ENCODE assay signal across 9 mouse cellular contexts in genomic region chr1:119048988-119049387, GRCm38 (mm10). TPM values are rescaled to one million over a fixed set of nuclear protein-coding genes. Genes with fewer than 3 reads are reported as not detected.
A peak's percentile ranks its signal among the peaks of the same experiment; 100 is the strongest.
DNase-seq lines count a peak whose midpoint lies in the region; ATAC-seq and TF ChIP-seq lines count a peak whose summit lies in the region.
"Had no signal": no experiment of that assay in that cellular context is flagged by ENCODE, and none has a peak within 500 bp of the region (broad histone marks: within the 10 kb centered on the region; RNA-seq: fewer than 3 reads in every experiment).

No protein-coding gene starts in this region.

- no peak for TF ChIP-seq CTCF in lung, embryonic 14.5 days (IDR thresholded peaks at IDR 0.05; ENCODE audit: low read depth)
- TF ChIP-seq CTCF in lung, postnatal 0 days (IDR thresholded peaks at IDR 0.05) = no peak
- no peak for TF ChIP-seq CTCF in forebrain, postnatal 0 days (IDR thresholded peaks at IDR 0.05; ENCODE audit: low read depth)

- peaks cover 25% of the 10 kb centered on the region for H3K4me1 ChIP-seq in lung, embryonic 14.5 days (ENCODE audit: insufficient read depth)
- H3K4me1 ChIP-seq in lung, postnatal 0 days (ENCODE audit: insufficient read depth, low read depth, low read length) = 0 out of 2 replicates have a peak, but pooled peaks cover 4% of the 10 kb centered on the region
- peaks cover 3% of the 10 kb centered on the region for H3K4me1 ChIP-seq in embryonic facial prominence, embryonic 11.5 days (ENCODE audit: control insufficient read depth, insufficient read depth, low read length)
- H3K4me1 ChIP-seq in forebrain, postnatal 0 days (ENCODE audit: insufficient read depth) = peaks cover 3% of the 10 kb centered on the region; the same call in 1 of the 2 replicates
- H3K4me1 ChIP-seq in midbrain, embryonic 14.5 days (ENCODE audit: control insufficient read depth, insufficient read depth, low read length) = peaks cover 41% of the 10 kb centered on the region

- 14% methylated on average over 11 of the region's 11 CpGs for WGBS in lung, embryonic 14.5 days
- WGBS in lung, postnatal 0 days = 30% methylated on average over 11 of the region's 11 CpGs
- WGBS in embryonic facial prominence, embryonic 11.5 days = under 1% methylated on average over 11 of the region's 11 CpGs
- 6% methylated on average over 11 of the region's 11 CpGs for WGBS in forebrain, postnatal 0 days
- 1% methylated on average over 11 of the region's 11 CpGs for WGBS in midbrain, embryonic 14.5 days

- no peak for ATAC-seq in lung, embryonic 14.5 days (ENCODE audit: insufficient read depth)
- no peak for ATAC-seq in lung, postnatal 0 days
- no peak for ATAC-seq in embryonic facial prominence, embryonic 11.5 days (replicated peaks; ENCODE audit: insufficient number of reproducible peaks, low FRiP score, low TSS enrichment, low read depth)
- ATAC-seq in forebrain, postnatal 0 days = no peak
- ATAC-seq in midbrain, embryonic 14.5 days (ENCODE audit: low FRiP score, low TSS enrichment) = no peak

- no peak for DNase-seq in lung, embryonic 14.5 days
- DNase-seq in lung, postnatal 0 days (ENCODE audit: low spot score) = no peak
- peak; percentile 38 for DNase-seq in embryonic facial prominence, embryonic 11.5 days (ENCODE audit: low spot score)
- no peak for DNase-seq in forebrain, postnatal 0 days
- peak; percentile 18 for DNase-seq in midbrain, embryonic 14.5 days
- no peak for DNase-seq in thymus, postnatal 36 days
- no peak for DNase-seq in testis, postnatal 10 days (ENCODE audit: low spot score)
- DNase-seq in thymus, adult 18-20 months = no peak
- DNase-seq: liver, embryonic 13.5 days had no signal

- no peaks in the 10 kb centered on the region for H3K9me3 ChIP-seq in lung, embryonic 14.5 days (ENCODE audit: low read depth, low read length)
- H3K9me3 ChIP-seq in lung, postnatal 0 days (ENCODE audit: low read length) = no peaks in the 10 kb centered on the region
- no peaks in the 10 kb centered on the region for H3K9me3 ChIP-seq in embryonic facial prominence, embryonic 11.5 days (replicated peaks; ENCODE audit: control insufficient read depth, low read length)
- no peaks in the 10 kb centered on the region for H3K9me3 ChIP-seq in forebrain, postnatal 0 days (ENCODE audit: low read length)
- H3K9me3 ChIP-seq in midbrain, embryonic 14.5 days (ENCODE audit: control insufficient read depth, low read length) = no peaks in the 10 kb centered on the region
- H3K9me3 ChIP-seq: liver, embryonic 13.5 days had no signal

- no peak for TF ChIP-seq EP300 in lung, postnatal 0 days (IDR thresholded peaks at IDR 0.05)

- no peaks in the 10 kb centered on the region for H3K36me3 ChIP-seq in lung, embryonic 14.5 days (ENCODE audit: insufficient read depth)
- no peaks in the 10 kb centered on the region for H3K36me3 ChIP-seq in lung, postnatal 0 days (ENCODE audit: insufficient read depth, low read length)
- no peaks in the 10 kb centered on the region for H3K36me3 ChIP-seq in embryonic facial prominence, embryonic 11.5 days (replicated peaks; ENCODE audit: control insufficient read depth, insufficient read depth, low read depth, low read length)
- no peaks in the 10 kb centered on the region for H3K36me3 ChIP-seq in forebrain, postnatal 0 days (ENCODE audit: insufficient read depth)
- no peaks in the 10 kb centered on the region for H3K36me3 ChIP-seq in midbrain, embryonic 14.5 days (ENCODE audit: control insufficient read depth, insufficient read depth, low read length)
- H3K36me3 ChIP-seq: liver, embryonic 13.5 days had no signal

- peak overlapping the region; percentile 90 for H3K4me2 ChIP-seq in lung, embryonic 14.5 days
- no peak overlapping the region for H3K4me2 ChIP-seq in lung, postnatal 0 days (replicated peaks; ENCODE audit: low read depth, low read length)
- H3K4me2 ChIP-seq in embryonic facial prominence, embryonic 11.5 days (ENCODE audit: low read depth, low read length) = peak overlapping the region; percentile 42
- H3K4me2 ChIP-seq in forebrain, postnatal 0 days (ENCODE audit: low read depth) = peak overlapping the region; percentile 85; the same call in 1 of the 2 replicates
- H3K4me2 ChIP-seq in midbrain, embryonic 14.5 days (ENCODE audit: low read length) = peak overlapping the region; percentile 96
- H3K4me2 ChIP-seq: liver, embryonic 13.5 days had no signal

- H3K27ac ChIP-seq in lung, embryonic 14.5 days (ENCODE audit: low read depth) = no peak overlapping the region
- H3K27ac ChIP-seq in lung, postnatal 0 days (ENCODE audit: low read length) = no peak overlapping the region
- H3K27ac ChIP-seq in embryonic facial prominence, embryonic 11.5 days (replicated peaks; ENCODE audit: low read depth, low read length) = no peak overlapping the region
- no peak overlapping the region for H3K27ac ChIP-seq in forebrain, postnatal 0 days (ENCODE audit: low read depth, low read length)
- peak overlapping the region; percentile 86; the same call in 1 of the 2 replicates for H3K27ac ChIP-seq in midbrain, embryonic 14.5 days (replicated peaks; ENCODE audit: low read depth, low read length)
- H3K27ac ChIP-seq: liver, embryonic 13.5 days had no signal

- H3K27me3 ChIP-seq in lung, embryonic 14.5 days (ENCODE audit: insufficient read depth, low read length) = peaks cover 32% of the 10 kb centered on the region
- H3K27me3 ChIP-seq in lung, postnatal 0 days (replicated peaks; ENCODE audit: insufficient read depth, low read length) = peaks cover 47% of the 10 kb centered on the region; the same call in 1 of the 2 replicates
- no peaks in the 10 kb centered on the region for H3K27me3 ChIP-seq in embryonic facial prominence, embryonic 11.5 days (ENCODE audit: control insufficient read depth, insufficient read depth, low read length)
- H3K27me3 ChIP-seq in forebrain, postnatal 0 days (ENCODE audit: insufficient read depth, low read length) = peaks cover 8% of the 10 kb centered on the region; the same call in 1 of the 2 replicates
- peaks cover 6% of the 10 kb centered on the region; the same call in 1 of the 2 replicates for H3K27me3 ChIP-seq in midbrain, embryonic 14.5 days (ENCODE audit: control insufficient read depth, insufficient read depth, low read length)

- peak overlapping the region; percentile 30 for H3K9ac ChIP-seq in lung, embryonic 14.5 days
- no peak overlapping the region for H3K9ac ChIP-seq in lung, postnatal 0 days (replicated peaks; ENCODE audit: low read depth)
- H3K9ac ChIP-seq in embryonic facial prominence, embryonic 11.5 days (replicated peaks; ENCODE audit: low read length) = peak overlapping the region; percentile 61
- no peak overlapping the region for H3K9ac ChIP-seq in forebrain, postnatal 0 days
- H3K9ac ChIP-seq in midbrain, embryonic 14.5 days (replicated peaks; ENCODE audit: low read length) = no peak overlapping the region
- H3K9ac ChIP-seq: liver, embryonic 13.5 days had no signal

- H3K4me3 ChIP-seq in lung, embryonic 14.5 days (ENCODE audit: low read depth, low read length) = no peak overlapping the region; the same call in 1 of the 2 replicates
- H3K4me3 ChIP-seq in lung, postnatal 0 days (ENCODE audit: low read depth, low read length) = no peak overlapping the region
- no peak overlapping the region for H3K4me3 ChIP-seq in embryonic facial prominence, embryonic 11.5 days (ENCODE audit: low read depth, low read length)
- peak overlapping the region; percentile 57; the same call in 1 of the 2 replicates for H3K4me3 ChIP-seq in forebrain, postnatal 0 days (ENCODE audit: low read depth, low read length)
- H3K4me3 ChIP-seq in midbrain, embryonic 14.5 days (replicated peaks; ENCODE audit: low read depth, low read length) = peak overlapping the region; percentile 48; the same call in 1 of the 2 replicates
- H3K4me3 ChIP-seq: liver, embryonic 13.5 days had no signal

RNA-seq across cellular contexts. Expression of gene Gli2, which starts 4.4 kb away (rescaled TPM):
- 13.4 and 15.1 TPM in 2 replicates for polyA plus RNA-seq in lung, embryonic 14.5 days (2014; fragmentation: Nextera tagmentation; extraction: Ambion mirVana)
- polyA plus RNA-seq in lung, postnatal 0 days (2015; fragmentation: Nextera tagmentation; extraction: Ambion mirVana) = 1.9 and 2.7 TPM in 2 replicates
- 13.3 and 14.0 TPM in 2 replicates for polyA plus RNA-seq in embryonic facial prominence, embryonic 11.5 days (2014; fragmentation: Nextera tagmentation; extraction: Ambion mirVana)
- total RNA-seq in forebrain, postnatal 0 days (2014; rRNA removed) = 0.92 and 4.4 TPM in 2 replicates
- 0.63 and 1.3 TPM in 2 replicates for polyA plus RNA-seq in forebrain, postnatal 0 days (2015; fragmentation: Nextera tagmentation; extraction: Ambion mirVana)
- 1.6 and 2.8 TPM in 2 replicates for polyA plus RNA-seq in midbrain, embryonic 14.5 days (2014; fragmentation: Nextera tagmentation; extraction: Ambion mirVana)

Comparison
In these comparisons a context has a peak if more than half of its experiments do, and no peak if none do; other contexts are left out.
1. H3K9ac ChIP-seq: peak in lung, embryonic 14.5 days (single experiment) and embryonic facial prominence, embryonic 11.5 days (single experiment); none in lung, postnatal 0 days (single experiment), forebrain, postnatal 0 days (single experiment) and midbrain, embryonic 14.5 days (single experiment).
2. DNase-seq: peak in embryonic facial prominence, embryonic 11.5 days (single experiment) and midbrain, embryonic 14.5 days (single experiment); none in lung, embryonic 14.5 days (single experiment), lung, postnatal 0 days (single experiment), forebrain, postnatal 0 days (single experiment), thymus, postnatal 36 days (0 of 2), testis, postnatal 10 days (single experiment) and thymus, adult 18-20 months (0 of 2).
3. H3K4me3 ChIP-seq: peak in forebrain, postnatal 0 days (single experiment) and midbrain, embryonic 14.5 days (single experiment); none in lung, embryonic 14.5 days (single experiment), lung, postnatal 0 days (single experiment) and embryonic facial prominence, embryonic 11.5 days (single experiment).